Mouse (Mus musculus): ENCODE results near the gene Wfikkn1.

GRCm38 (mm10) chr17:25863681-25864080 lies 17.0 kb downstream of the Wfikkn1 start:
- TF ChIP-seq EP300 (IDR thresholded peaks at IDR 0.05; ENCODE audit: low read depth) (no peak), CTCF (IDR thresholded peaks at IDR 0.05; ENCODE audit: low read depth) (no peak)
